Mouse (Mus musculus) stomach, postnatal 0 days (tissue): Measurements from ENCODE around the gene Zfp239.

ENCODE experiments used
- CTCF ChIP-seq: IDR thresholded peaks from 2 replicates; pipeline ENCODE4 v1.5.1; 2016; ENCODE audit warnings: antibody characterized with exemption, low read depth, mild to moderate bottlenecking, moderate library complexity
- EP300 ChIP-seq: optimal IDR thresholded peaks from 2 replicates; pipeline ENCODE3; 2016; ENCODE audit warnings: antibody characterized with exemption

GRCm38 (mm10) chr6:117888032-117888431 is 26.1 kb downstream of the Zfp239 start:
- no peak for TF ChIP-seq EP300
- no peak for TF ChIP-seq CTCF
